Mouse (Mus musculus): ENCODE results near the gene Pdzph1.
A peak's percentile ranks its signal among the peaks of the same experiment; 100 is the strongest.

The Pdzph1 gene

GRCm38 (mm10) chr17:58991275-58991674, at the start of gene Pdzph1:
Pdzph1 (minus strand) TSS chr17:58991375.
- no peak for DNase-seq (ENCODE audit: inconsistent age in 2 of 2, low spot score in 1 of 2)

GRCm38 (mm10) chr17:59039754-59040153, 48.6 kb upstream of the Pdzph1 start:
- DNase-seq (ENCODE audit: inconsistent age in 2 of 2, low spot score in 1 of 2), result peak in 1 of 2 experiments; percentile 39

GRCm38 (mm10) chr17:59033445-59033844, 42.3 kb upstream of the Pdzph1 start:
- DNase-seq (ENCODE audit: inconsistent age in 2 of 2, low spot score in 1 of 2), result no peak

GRCm38 (mm10) chr17:59026336-59026735, 35.2 kb upstream of the Pdzph1 start:
- DNase-seq (ENCODE audit: inconsistent age in 2 of 2, low spot score in 1 of 2), result peak; percentile 50 to 84

GRCm38 (mm10) chr17:59024502-59024901, 33.3 kb upstream of the Pdzph1 start:
- DNase-seq (ENCODE audit: inconsistent age in 2 of 2, low spot score in 1 of 2), result peak; percentile 22 to 68

GRCm38 (mm10) chr17:59023971-59024370, 32.8 kb upstream of the Pdzph1 start:
- no peak for DNase-seq (ENCODE audit: inconsistent age in 2 of 2, low spot score in 1 of 2)

GRCm38 (mm10) chr17:59018666-59019065, 27.5 kb upstream of the Pdzph1 start:
- no peak for DNase-seq (ENCODE audit: inconsistent age in 2 of 2, low spot score in 1 of 2)

GRCm38 (mm10) chr17:59013091-59013459, 21.9 kb upstream of the Pdzph1 start, which contains the start of gene Nudt12:
Nudt12 (minus strand) TSS chr17:59013372.
- peak; percentile 79 to 91 for DNase-seq (ENCODE audit: inconsistent age in 2 of 2, low spot score in 1 of 2)

- peak; percentile 49 to 82 for DNase-seq (ENCODE audit: inconsistent age in 2 of 2, low spot score in 1 of 2)
These were observed 21.4 kb upstream of the Pdzph1 start for GRCm38 (mm10) chr17:59012421-59013090.

- peak in 1 of 2 experiments; percentile 43 for DNase-seq (ENCODE audit: inconsistent age in 2 of 2, low spot score in 1 of 2)
These were observed 20.6 kb upstream of the Pdzph1 start for GRCm38 (mm10) chr17:59011546-59012307.

- no peak for DNase-seq (ENCODE audit: inconsistent age in 2 of 2, low spot score in 1 of 2)
These were observed 17.9 kb downstream of the Pdzph1 start for GRCm38 (mm10) chr17:58973237-58973636.

GRCm38 (mm10) chr17:58959905-58960304, 31.3 kb downstream of the Pdzph1 start:
- peak; percentile 66 to 89 for DNase-seq (ENCODE audit: inconsistent age in 2 of 2, low spot score in 1 of 2)

- no peak for DNase-seq (ENCODE audit: inconsistent age in 2 of 2, low spot score in 1 of 2)
These were observed 34.1 kb downstream of the Pdzph1 start for GRCm38 (mm10) chr17:58957055-58957454.

GRCm38 (mm10) chr17:58943015-58943822, 48.0 kb downstream of the Pdzph1 start:
- no peak for DNase-seq (ENCODE audit: inconsistent age in 2 of 2, low spot score in 1 of 2)

GRCm38 (mm10) chr17:58938598-58938997, 52.6 kb downstream of the Pdzph1 start:
- DNase-seq (ENCODE audit: inconsistent age in 2 of 2, low spot score in 1 of 2), result no peak

GRCm38 (mm10) chr17:58937533-58937932, 53.6 kb downstream of the Pdzph1 start:
- no peak for DNase-seq (ENCODE audit: inconsistent age in 2 of 2, low spot score in 1 of 2)

- no peak for DNase-seq (ENCODE audit: inconsistent age in 2 of 2, low spot score in 1 of 2)
These were observed 58.2 kb downstream of the Pdzph1 start for GRCm38 (mm10) chr17:58932983-58933280.

GRCm38 (mm10) chr17:58932279-58932982, 58.7 kb downstream of the Pdzph1 start:
- DNase-seq (ENCODE audit: inconsistent age in 2 of 2, low spot score in 1 of 2), result no peak

GRCm38 (mm10) chr17:58924754-58925546, 66.2 kb downstream of the Pdzph1 start:
- no peak for DNase-seq (ENCODE audit: inconsistent age in 2 of 2, low spot score in 1 of 2)

- peak; percentile 55 to 79 for DNase-seq (ENCODE audit: inconsistent age in 2 of 2, low spot score in 1 of 2)
These were observed 67.2 kb downstream of the Pdzph1 start for GRCm38 (mm10) chr17:58923901-58924476.

Measured in adrenal gland, adult (tissue).